Mouse (Mus musculus) gonadal fat pad, adult 2 months (tissue): Measurements from ENCODE around the gene Cd300ld4. TPM values are rescaled to one million over a fixed set of nuclear protein-coding genes. Genes with fewer than 3 reads are reported as not detected.
"Not testable (repeated sequence)": the region's sequence is repeated elsewhere in the genome, so short reads cannot be mapped to it uniquely, and the experiment has no call there.

Experiments
- DNase-seq: peaks from one replicate; pipeline ENCODE4 v3.0.0-alpha.2; 2012; ENCODE audit warnings: low read depth
- polyA plus RNA-seq: library from polyadenylated mRNA; depleted of rRNA; stranded (reverse); fragments of >200 nt; gene quantifications from 2 replicates; pipeline ENCODE4 v1.2.3, GENCODE M21; 2012; rRNA removed

Cd300ld4 gene
- polyA plus RNA-seq, result 1.3 and 1.5 TPM in 2 replicates

DNA sequence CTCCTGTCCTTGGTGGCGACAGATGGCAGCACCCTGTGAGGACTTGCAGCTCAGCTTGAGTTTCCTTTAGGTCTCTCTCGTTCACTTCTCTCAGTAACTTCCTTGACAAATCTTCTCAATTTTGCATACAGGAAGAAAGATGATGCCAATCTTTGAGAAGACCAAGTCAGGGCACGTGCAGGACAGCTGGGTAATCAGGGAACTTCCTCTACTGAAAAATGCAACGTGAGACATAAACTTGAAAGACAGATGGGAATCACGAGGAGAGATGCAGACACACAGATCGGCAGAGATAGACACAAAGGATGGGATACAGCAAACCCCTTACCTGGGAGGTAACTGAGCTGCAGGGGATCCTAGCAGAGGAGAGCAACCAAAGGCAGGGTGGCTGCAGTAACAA lies at the start of gene Cd300ld4:
Gene Cd300ld4, minus strand, starts transcription at position 101 of the 400 bp plus-strand sequence.
- DNase-seq, result not testable (repeated sequence)

DNA sequence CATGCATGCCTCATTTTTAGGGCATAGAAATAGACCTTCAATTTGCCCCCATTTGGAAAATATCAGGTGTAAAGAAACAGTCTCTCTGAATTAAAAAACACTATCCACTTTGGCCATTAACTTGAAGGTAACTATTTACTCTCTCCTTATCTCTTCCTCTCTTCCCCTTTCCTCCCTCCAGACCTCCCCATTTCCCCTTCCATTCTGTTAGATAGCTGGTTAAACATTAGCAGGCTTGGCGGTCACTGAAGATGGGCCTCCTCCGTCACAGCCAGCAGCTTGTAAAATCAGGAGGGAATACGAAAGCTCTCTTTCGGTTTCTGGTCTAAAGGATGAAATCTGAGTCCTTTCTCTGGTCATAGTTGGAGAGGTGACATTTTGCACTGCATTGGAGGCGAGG lies 49.0 kb upstream of the Cd300ld4 start:
- DNase-seq, result no peak

DNA sequence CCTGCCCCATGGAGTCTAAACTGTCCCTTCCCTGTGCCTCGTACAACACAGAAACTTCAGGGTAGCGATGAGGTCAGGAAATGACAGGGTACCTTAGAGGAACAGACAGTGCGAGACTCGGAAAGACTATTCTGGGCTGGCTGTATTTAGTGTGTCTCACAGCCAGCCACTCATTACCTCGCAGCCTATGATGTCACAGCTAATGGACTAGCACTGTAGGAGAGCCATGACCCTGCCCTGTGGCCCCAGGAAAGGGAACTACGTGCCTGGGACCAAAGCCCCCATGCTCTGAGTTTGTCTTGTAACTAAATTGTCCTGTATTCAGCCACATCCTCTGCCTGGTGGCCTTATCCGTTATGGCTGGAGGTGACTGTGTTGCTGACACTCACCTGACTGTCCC lies 48.6 kb upstream of the Cd300ld4 start:
- DNase-seq, result no peak

DNA sequence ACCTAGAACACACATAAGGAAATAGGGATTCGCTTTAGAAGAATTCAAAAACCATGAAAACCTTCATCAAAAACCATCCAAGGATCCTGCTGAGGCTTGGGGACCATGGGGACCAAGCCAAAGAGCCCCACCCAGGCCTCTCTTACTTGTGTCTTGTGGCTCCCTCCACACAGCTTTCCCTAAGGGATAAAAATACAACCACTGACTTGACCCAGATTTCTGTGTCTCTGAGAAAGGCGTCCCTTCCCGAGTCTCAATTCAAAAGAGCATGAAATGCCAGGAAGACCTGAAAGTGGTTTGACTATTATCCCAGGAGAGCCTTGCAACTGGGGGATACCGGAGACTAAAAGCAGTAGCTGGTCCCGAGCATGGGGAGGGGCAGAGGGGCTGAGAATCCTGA lies 46.2 kb upstream of the Cd300ld4 start:
- no peak for DNase-seq

DNA sequence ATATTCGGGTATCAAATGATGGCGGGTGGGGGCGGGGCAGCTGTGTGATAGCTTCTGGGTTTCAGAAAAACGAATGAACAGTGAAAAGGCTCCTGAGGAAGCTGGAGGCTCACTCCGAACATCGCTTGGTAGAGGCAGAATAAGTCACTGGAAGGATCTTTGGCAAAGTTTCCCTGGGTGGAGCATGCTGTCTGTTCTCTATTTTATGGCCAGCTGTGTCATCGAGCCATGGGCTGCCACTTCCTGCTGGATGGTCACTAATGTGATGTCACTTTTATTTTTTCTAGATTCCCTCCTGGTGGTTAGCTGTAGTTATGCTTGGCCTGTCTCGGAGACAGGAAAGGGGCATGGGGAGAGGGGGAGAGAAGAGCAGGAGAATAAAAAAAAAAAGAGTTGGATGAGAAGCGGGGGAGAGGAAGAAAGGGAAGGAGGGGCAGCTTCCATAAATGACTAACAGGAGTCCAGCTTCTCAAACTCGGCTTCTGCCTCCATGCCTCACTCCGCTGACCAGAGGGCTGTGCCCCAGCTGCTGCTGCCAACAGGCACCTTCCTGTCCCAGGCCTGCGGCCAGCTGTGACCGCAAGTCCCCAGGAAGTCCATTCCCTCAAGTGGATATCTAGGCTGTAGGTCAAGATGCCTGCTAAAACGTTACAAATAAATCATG lies 45.0 kb upstream of the Cd300ld4 start:
- no peak for DNase-seq

DNA sequence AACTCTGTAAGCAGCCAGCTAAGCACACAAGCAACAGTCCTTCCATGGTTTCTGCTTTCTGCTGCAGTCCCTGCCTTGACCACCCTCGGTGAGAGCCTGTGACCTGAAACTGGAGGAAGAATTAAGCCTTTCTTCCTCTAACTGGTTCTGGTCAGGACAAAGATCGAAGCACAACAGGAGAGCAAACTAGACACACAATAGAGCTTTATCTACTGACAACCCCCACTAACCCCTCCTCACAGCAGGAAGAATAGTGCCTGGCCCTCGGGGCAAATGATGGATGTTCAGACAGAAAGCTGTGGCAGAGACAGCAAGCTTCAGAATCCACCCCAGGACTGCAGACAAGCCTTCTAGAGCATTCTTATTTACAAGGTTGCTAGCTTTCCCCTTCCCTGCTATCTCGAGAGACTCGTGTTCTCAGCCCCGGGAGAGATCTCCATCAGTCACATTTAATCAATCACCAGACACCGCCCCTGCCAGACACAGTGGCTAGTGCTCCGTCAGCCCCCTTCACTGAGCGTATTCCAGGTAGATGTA lies 44.3 kb upstream of the Cd300ld4 start:
- no peak for DNase-seq

DNA sequence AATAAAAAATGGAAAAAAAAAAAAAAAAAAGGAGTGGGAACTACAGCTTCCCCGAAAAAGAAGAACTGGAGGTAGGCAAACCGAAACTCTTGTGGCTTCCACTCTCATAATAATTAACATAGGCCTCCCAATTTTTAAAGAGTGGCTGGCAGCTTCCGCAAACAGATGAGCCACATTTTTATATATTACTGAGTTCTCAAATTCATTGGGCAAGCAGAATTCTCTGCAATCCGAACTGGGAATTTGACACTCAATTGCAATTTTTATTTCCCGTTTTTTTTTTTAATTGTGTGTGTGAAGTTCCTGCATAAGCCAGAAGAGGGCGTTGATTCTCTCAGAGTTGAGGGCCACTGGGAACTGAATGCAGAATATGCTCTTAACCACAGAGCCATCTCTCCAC lies 40.0 kb upstream of the Cd300ld4 start:
- DNase-seq, result no peak

DNA sequence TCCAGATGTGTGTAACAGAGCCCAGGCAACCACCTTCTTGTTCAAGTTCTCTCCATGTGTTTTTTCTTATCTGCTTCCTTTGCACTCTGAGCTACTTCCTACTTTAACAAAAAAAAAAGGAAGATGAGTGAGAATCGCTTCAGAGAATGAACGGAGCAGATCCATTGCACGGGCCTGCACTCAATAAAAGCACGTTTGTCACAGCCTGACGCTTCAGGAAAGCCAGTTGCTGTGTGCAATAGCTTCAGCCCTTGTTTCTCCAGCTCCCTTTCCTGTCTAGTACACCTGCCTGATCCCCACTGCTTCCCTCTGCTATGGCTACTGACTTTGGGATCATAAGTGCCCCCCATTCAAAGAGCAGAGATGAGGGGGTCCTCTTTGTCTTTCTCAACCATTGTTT lies 35.3 kb upstream of the Cd300ld4 start, which contains the start of gene Cd300e:
Gene Cd300e, minus strand, starts transcription at position 101 of the 400 bp plus-strand sequence.
- no peak for DNase-seq

DNA sequence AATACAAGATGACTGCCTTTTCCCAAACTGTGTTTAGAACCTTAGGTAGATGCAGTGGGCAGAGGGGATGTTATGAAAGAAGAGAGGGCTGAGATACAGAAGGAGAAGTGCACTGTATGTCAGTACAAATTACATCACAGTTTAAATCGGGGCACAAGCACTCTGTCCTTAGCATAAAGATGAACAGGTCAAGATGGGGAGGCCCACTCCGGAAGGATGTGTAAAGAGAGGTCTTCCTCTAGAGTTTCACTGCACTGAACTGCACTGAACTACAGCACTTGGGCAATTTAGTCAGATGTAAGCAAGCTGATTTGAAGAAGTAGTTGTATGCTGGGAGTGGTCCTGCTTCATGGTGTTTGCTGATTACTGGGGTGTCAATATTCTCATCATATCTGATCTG lies 33.0 kb upstream of the Cd300ld4 start:
- no peak for DNase-seq

DNA sequence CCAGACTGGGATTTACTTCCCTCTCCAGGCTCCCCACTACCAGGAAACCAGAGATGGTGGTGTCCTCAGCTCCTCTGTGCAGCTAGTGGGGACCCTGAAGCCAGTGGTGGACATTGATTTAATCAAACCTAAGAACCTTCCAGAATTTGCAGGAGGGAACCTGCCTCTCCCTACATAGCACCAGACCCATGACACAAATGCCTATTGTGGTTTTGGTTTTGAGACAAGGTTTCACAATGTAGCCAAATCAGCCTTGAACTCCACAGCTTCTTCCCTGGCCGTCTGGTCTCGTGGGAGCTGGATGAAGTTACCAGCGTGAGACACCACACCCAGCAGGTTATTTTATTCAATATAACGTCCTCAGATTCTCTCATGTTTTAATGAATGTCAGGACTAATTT lies 31.9 kb upstream of the Cd300ld4 start:
- DNase-seq, result no peak

DNA sequence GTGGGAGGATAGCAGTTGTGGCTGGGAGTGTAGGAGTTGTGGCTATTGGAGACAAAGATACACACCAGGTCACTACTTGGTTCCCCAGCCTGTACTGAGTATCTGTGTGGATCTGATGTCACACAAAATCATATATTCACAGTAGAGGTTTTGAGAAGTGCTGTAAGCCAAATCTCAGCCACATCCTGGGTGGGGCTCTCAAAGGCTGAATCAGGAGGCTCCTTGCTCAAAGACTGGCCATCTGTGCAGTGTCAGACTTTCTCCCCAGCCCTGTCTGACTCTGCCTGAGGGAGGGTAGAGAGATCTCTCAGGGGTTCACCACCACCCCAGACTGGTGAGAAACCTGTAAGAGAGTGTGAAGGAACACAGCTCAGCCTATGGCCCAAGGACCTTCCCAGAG lies 27.7 kb upstream of the Cd300ld4 start:
- no peak for DNase-seq

DNA sequence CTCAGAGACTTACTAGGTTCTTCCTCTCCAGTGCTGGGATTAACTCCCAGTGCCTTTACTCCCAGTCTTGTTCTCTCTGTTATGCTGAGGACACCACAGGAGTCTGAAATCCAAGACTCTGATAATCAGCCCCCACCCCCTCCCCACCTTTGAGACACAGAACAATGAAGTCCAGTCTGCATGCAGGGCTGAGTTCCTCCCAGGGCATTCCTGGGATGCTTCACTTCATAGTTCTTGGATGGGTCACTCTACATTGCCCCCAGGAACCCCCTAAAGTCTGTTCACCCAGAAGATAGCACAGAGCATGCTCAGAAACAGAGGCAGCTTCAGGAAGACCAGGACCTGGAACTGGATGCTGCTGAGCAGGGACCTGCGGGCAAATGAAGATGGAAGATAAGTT lies 26.2 kb upstream of the Cd300ld4 start:
- DNase-seq, result no peak

DNA sequence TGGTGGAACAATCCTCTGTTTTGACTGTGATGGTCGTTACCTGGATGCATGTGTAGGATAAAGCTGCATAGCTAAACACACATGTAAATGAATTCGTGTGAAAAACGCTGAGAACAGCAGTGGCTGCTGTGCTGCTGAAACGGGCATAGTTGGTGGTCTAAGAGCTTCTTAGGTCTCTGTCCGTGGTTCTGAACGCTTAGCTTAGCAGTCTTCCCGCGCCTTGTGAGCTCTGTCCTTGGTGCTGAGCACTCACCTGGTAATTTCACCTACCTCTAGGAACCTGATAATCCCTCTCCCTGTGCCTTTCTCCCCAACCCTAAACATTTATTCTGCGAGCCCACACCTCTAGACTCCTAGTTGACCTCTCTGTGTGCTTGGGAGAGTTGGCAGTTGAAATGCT lies 25.4 kb upstream of the Cd300ld4 start:
- DNase-seq, result no peak

DNA sequence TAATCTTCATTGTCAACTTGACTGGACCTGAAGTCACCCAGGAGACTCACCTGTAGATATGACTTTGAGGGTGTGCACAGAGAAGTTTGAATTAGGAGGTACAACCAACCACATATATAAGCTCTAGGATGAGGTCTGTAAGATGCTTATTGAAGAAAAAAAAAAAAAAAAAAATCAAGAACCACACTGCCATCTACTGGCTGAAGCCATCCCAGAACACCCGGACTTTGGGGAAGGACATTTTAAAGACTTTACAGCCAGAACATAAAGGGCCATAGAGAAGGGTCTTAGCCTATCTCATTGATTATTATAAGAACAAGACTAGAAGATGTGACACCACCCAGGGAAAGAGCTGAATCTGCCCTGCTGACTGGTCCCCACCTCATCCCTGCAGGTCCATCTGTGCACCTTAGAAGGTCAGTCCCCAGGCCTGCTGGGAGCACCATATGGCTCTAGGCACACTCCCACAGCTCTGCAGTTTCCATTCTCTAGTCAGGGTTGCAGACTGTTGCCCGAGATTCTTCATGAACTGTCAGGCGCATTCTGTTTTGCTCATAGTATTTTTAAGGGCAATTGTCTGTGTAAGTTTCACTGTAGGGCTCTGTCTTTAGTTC lies 22.6 kb upstream of the Cd300ld4 start:
- DNase-seq, result no peak

DNA sequence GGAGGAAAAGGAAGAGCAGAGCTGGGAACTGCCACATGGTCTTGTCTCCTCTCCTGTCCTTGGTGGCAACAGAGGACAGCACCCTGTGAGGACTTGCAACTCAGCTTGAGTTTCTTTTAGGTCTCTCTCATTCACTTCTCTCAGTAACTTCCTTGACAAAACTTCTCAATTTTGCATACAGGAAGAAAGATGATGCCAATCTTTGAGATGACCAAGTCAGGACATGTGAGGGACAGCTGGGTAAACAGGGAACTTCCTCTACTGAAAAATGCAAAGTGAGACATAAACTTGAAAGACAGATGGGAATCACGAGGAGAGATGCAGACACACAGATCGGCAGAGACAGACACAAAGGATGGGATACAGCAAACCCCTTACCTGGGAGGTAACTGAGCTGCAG lies 21.4 kb upstream of the Cd300ld4 start, which contains the start of gene Cd300ld3:
Gene Cd300ld3, minus strand, starts transcription at position 151 of the 400 bp plus-strand sequence.
- DNase-seq, result no peak

DNA sequence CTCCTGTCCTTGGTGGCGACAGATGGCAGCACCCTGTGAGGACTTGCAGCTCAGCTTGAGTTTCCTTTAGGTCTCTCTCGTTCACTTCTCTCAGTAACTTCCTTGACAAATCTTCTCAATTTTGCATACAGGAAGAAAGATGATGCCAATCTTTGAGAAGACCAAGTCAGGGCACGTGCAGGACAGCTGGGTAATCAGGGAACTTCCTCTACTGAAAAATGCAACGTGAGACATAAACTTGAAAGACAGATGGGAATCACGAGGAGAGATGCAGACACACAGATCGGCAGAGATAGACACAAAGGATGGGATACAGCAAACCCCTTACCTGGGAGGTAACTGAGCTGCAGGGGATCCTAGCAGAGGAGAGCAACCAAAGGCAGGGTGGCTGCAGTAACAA lies 10.9 kb upstream of the Cd300ld4 start, which contains the start of gene Cd300ld5:
Gene Cd300ld5, minus strand, starts transcription at position 101 of the 400 bp plus-strand sequence.
- not testable (repeated sequence) for DNase-seq

DNA sequence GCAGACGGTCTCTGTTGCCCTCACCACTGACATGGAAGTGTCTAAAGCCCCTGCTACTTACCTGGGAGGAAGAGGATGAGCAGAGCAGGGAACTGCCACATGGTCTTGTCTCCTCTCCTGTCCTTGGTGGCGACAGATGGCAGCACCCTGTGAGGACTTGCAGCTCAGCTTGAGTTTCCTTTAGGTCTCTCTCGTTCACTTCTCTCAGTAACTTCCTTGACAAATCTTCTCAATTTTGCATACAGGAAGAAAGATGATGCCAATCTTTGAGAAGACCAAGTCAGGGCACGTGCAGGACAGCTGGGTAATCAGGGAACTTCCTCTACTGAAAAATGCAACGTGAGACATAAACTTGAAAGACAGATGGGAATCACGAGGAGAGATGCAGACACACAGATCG lies 10.7 kb downstream of the Cd300ld4 start, which contains the start of gene Cd300ld2:
Gene Cd300ld2, minus strand, starts transcription at position 101 of the 400 bp plus-strand sequence.
- DNase-seq, result not testable (repeated sequence)

DNA sequence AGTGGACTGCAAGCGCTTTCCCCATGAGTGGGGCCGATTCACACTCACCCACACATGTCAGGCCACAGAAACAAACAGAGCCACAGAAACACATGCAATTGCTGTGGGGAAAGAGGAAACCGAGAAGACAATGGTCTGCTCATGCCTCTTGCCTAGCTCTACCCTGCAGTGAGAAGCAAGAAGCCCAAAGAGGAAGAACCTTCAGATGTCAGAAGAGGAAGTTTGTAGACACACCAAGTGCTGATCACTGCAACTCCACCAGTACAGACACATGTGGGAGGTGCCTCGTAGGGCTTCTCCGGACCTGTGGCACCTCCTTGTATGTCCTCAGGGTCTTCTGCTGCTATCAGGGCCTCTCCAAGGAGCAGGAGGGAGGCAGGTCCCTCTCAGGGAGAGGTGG lies 22.7 kb downstream of the Cd300ld4 start:
- DNase-seq, result no peak

DNA sequence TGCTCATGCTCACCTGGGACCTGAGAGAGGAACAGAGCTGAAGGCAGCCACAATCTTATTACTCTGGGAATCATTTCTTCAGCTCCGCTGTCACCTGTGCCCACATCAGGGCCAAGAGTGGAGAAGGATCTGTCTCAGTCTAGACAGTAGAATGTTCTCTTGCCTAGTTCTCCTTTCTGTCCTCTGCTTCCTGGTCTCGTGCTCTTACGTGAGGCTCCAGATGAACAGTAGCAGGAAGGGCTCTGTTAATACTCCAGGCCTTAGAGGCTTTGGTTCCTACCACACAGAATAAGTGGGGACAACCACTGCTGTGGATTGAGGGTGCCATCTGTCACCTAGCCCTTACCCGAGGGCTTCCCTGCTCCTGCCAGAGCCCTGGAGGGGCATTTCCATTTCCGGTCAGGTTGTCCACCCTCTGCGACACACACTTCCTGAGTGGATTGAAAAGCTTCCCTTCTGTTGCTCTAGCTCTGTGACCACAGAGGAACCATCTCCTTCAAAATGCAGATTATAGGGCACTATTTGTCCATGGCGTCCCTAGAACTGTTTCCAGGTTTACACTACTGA lies 25.3 kb downstream of the Cd300ld4 start, which contains the start of gene Cd300c2:
Gene Cd300c2, minus strand, starts transcription at position 407 of the 567 bp plus-strand sequence.
- no peak for DNase-seq

DNA sequence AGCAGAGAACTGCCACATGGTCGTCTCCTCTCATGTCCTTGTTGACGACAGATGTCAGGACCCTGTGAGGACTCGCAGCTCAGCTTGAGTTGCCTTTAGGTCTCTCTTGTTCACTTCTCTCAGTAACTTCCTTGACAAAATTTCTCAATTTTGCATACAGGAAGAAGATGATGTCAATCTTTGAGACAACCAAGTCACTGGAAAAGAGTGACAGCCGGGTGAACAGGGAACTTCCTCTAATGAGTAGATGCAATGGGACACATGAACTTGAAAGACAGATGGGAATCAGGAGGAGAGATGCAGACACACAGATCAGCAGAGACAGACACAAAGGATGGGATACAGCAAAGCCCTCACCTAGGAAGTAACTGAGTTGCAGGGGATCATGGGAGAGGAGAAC lies 37.0 kb downstream of the Cd300ld4 start, which contains the start of gene Cd300ld:
Gene Cd300ld, minus strand, starts transcription at position 130 of the 400 bp plus-strand sequence.
- no peak for DNase-seq

DNA sequence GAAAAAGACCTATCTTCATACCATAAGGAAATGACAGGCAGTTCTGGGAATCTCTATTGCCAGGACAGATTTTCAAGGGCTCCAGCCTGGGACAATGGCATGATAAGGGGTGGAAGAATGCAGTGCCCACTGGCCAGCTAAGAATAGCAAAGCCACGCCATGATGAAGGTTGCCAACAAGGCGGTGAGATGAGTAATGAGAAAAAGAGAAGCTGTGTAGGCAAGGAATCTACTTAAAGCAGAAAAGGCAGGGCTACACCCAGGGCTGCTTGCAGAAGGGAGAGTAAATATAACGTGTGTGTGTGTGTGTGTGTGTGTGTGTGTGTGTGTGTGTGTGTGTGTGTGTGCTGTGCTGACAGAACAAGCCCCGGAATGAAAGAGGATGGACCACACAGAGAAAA lies 44.9 kb downstream of the Cd300ld4 start:
- no peak for DNase-seq

DNA sequence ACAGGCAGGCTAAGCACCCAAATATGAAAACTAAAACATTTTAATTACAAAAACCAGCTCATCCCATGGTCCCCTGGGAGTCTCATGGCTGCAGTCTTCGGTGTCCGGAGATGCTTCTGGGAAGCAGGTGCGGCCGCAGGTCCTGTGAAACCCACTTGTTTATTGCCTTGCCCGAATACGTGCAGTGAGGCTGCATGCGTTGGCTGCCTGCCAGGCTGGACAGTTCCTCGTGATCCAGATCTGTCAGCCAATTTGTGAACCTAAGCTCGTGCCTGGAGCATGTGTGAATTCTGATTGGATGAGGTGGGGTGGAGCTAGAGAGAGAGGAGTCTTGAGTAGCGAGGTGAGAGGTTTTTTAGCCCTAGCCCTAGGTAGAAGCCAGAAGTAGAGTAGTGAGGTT lies 54.1 kb downstream of the Cd300ld4 start:
- no peak for DNase-seq
